Mouse (Mus musculus) embryonic facial prominence, embryonic 15.5 days (tissue): ENCODE results near the gene Plaur. TPM values are rescaled to one million over a fixed set of nuclear protein-coding genes. Genes with fewer than 3 reads are reported as not detected.

Source experiments
- ATAC-seq: fragments of 200-750 bp; cut with Nextera tagmentation; 2 replicates; pipeline ENCODE4 v1.8.0; 2017; ENCODE audit warnings: low read depth, moderate TSS enrichment; ENCODE audit not compliant: insufficient number of reproducible peaks, low FRiP score, low TSS enrichment
- H3K27ac ChIP-seq: fragments of 300-500 bp; sonication (generic); replicated peaks from 2 replicates; pipeline ENCODE4 v1.5.1; 2015; ENCODE audit warnings: mild to moderate bottlenecking, inconsistent platforms
- H3K27me3 ChIP-seq: fragments of 300-500 bp; sonication (generic); 2 replicates; pipeline ENCODE4 v1.6.1; 2015; ENCODE audit warnings: inconsistent platforms
- H3K36me3 ChIP-seq: fragments of 300-500 bp; sonication (generic); 2 replicates; pipeline ENCODE4 v1.6.1; 2015; ENCODE audit warnings: mild to moderate bottlenecking, inconsistent platforms
- H3K4me1 ChIP-seq: fragments of 300-500 bp; sonication (generic); 2 replicates; pipeline ENCODE4 v1.6.1; 2015; ENCODE audit warnings: inconsistent platforms
- H3K4me2 ChIP-seq: fragments of 300-500 bp; sonication (generic); replicated peaks from 2 replicates; pipeline ENCODE4 v1.6.1; 2015; ENCODE audit warnings: mild to moderate bottlenecking, inconsistent platforms
- H3K4me3 ChIP-seq: fragments of 300-500 bp; sonication (generic); replicated peaks from 2 replicates; pipeline ENCODE4 v1.5.1; 2015; ENCODE audit warnings: mild to moderate bottlenecking, inconsistent platforms
- H3K9ac ChIP-seq: fragments of 300-500 bp; sonication (generic); 2 replicates; pipeline ENCODE4 v1.6.1; 2015; ENCODE audit warnings: inconsistent platforms
- H3K9me3 ChIP-seq: fragments of 300-500 bp; sonication (generic); replicated peaks from 2 replicates; pipeline ENCODE4 v1.6.1; 2016; ENCODE audit warnings: inconsistent platforms
- WGBS: fragments of 180-500 bp; shearing (Covaris S2); methylation state at CpG from one replicate; pipeline ENCODE4 v1.1.7; 2015; 5-methylcytosine and 5-hydroxymethylcytosine counted together
- polyA plus RNA-seq: library from polyadenylated mRNA; unstranded; fragments of >200 nt; fragmentation: Nextera tagmentation; extraction: Ambion mirVana; gene quantifications from 2 replicates; pipeline ENCODE4 v1.2.1, GENCODE M21; 2015

The Plaur gene
- polyA plus RNA-seq, 1 experiment from 2014 or later: 8.8 TPM

- H3K4me2 ChIP-seq: no peak overlapping the region
- H3K27me3 ChIP-seq: 0 out of 2 replicates have a peak, but pooled peaks cover 8% of the 10 kb centered on the region
- no peaks in the 10 kb centered on the region for H3K9me3 ChIP-seq
Observed at GRCm38 (mm10) chr7:24429413-24430112, 32.7 kb upstream of the Plaur start.

GRCm38 (mm10) chr7:24430551-24431345 is 31.5 kb upstream of the Plaur start:
- no peak overlapping the region for H3K4me3 ChIP-seq
- no peak overlapping the region for H3K27ac ChIP-seq
- 92% methylated on average over 15 of the region's 15 CpGs for WGBS
- H3K36me3 ChIP-seq: no peaks in the 10 kb centered on the region
- 0 out of 2 replicates have a peak, but pooled peaks cover 8% of the 10 kb centered on the region for H3K27me3 ChIP-seq
- H3K9me3 ChIP-seq: no peaks in the 10 kb centered on the region
- no peak for ATAC-seq
- H3K4me1 ChIP-seq: no peaks in the 10 kb centered on the region
- H3K4me2 ChIP-seq: no peak overlapping the region
- H3K9ac ChIP-seq: no peak overlapping the region

More at GRCm38 (mm10) chr7:24429413-24430112, 32.7 kb upstream of the Plaur start:
- Histone ChIP-seq H3K4me1 (no peaks in the 10 kb centered on the region), H3K9ac (no peak overlapping the region), H3K4me3 (no peak overlapping the region), H3K27ac (no peak overlapping the region; the same call in 1 of the 2 replicates), H3K36me3 (no peaks in the 10 kb centered on the region)
- 63% methylated on average over 16 of the region's 16 CpGs for WGBS
- no peak for ATAC-seq

- no peak for ATAC-seq
- H3K27ac ChIP-seq: no peak overlapping the region
- H3K4me2 ChIP-seq: no peak overlapping the region
- no peaks in the 10 kb centered on the region for H3K36me3 ChIP-seq
- WGBS: 65% methylated on average over 11 of the region's 11 CpGs
- H3K4me3 ChIP-seq: no peak overlapping the region
- no peaks in the 10 kb centered on the region for H3K4me1 ChIP-seq
- H3K27me3 ChIP-seq: 0 out of 2 replicates have a peak, but pooled peaks cover 8% of the 10 kb centered on the region
- no peaks in the 10 kb centered on the region for H3K9me3 ChIP-seq
- no peak overlapping the region for H3K9ac ChIP-seq
Observed at GRCm38 (mm10) chr7:24431713-24432112, 30.6 kb upstream of the Plaur start.

GRCm38 (mm10) chr7:24435305-24435704 is 27.0 kb upstream of the Plaur start:
- Histone ChIP-seq H3K9me3 (no peaks in the 10 kb centered on the region), H3K4me3 (no peak overlapping the region), H3K36me3 (no peaks in the 10 kb centered on the region), H3K4me1 (peaks cover 7% of the 10 kb centered on the region; the same call in 1 of the 2 replicates), H3K4me2 (no peak overlapping the region), H3K27me3 (0 out of 2 replicates have a peak, but pooled peaks cover 8% of the 10 kb centered on the region), H3K27ac (no peak overlapping the region), H3K9ac (no peak overlapping the region)
- ATAC-seq: no peak
- WGBS: 72% methylated on average over 5 of the region's 5 CpGs

DNA sequence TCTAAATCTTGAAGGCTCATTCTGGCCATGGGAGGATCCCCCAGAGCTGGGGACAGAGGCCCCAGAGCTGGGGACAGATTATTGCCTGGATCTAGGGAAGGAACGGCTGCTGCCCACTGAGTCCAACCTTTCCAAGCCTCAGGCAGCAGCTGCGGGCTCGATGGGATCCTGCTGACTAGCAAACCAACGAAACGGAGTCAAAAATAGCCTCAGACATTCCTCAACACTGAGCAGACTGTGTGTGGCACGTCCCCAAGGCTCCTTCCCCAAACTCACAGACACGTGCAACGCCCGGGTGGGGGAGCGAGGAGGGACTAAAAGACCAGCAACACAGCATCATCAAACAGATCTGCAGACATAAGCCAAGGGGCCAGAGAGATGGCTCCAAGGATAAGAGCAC is 24.3 kb upstream of the Plaur start:
- H3K27ac ChIP-seq: 0 out of 2 replicates have a peak overlapping the region, but pooled peaks have one; percentile 44
- WGBS: 45% methylated on average over 10 of the region's 10 CpGs
- H3K4me3 ChIP-seq: no peak overlapping the region
- H3K9me3 ChIP-seq: no peaks in the 10 kb centered on the region
- 0 out of 2 replicates have a peak, but pooled peaks cover 3% of the 10 kb centered on the region for H3K27me3 ChIP-seq
- H3K9ac ChIP-seq: no peak overlapping the region
- peaks cover 7% of the 10 kb centered on the region; the same call in 1 of the 2 replicates for H3K4me1 ChIP-seq
- H3K36me3 ChIP-seq: no peaks in the 10 kb centered on the region
- peak; percentile 58; the same call in 1 of the 2 replicates for ATAC-seq
- no peak overlapping the region for H3K4me2 ChIP-seq

- Histone ChIP-seq H3K27ac (no peak overlapping the region), H3K4me2 (no peak overlapping the region), H3K27me3 (no peaks in the 10 kb centered on the region), H3K4me1 (peaks cover 7% of the 10 kb centered on the region; the same call in 1 of the 2 replicates), H3K9ac (no peak overlapping the region), H3K36me3 (no peaks in the 10 kb centered on the region), H3K4me3 (no peak overlapping the region), H3K9me3 (no peaks in the 10 kb centered on the region)
- ATAC-seq: no peak
- 73% methylated on average over 6 of the region's 6 CpGs for WGBS
Observed at GRCm38 (mm10) chr7:24439191-24439590, 23.1 kb upstream of the Plaur start.

- ATAC-seq: no peak
- H3K9me3 ChIP-seq: no peaks in the 10 kb centered on the region
- 77% methylated on average over 7 of the region's 7 CpGs for WGBS
- H3K4me2 ChIP-seq: no peak overlapping the region
- no peak overlapping the region for H3K27ac ChIP-seq
- no peaks in the 10 kb centered on the region for H3K27me3 ChIP-seq
- no peak overlapping the region for H3K4me3 ChIP-seq
- peaks cover 7% of the 10 kb centered on the region; the same call in 1 of the 2 replicates for H3K4me1 ChIP-seq
- no peak overlapping the region for H3K9ac ChIP-seq
- no peaks in the 10 kb centered on the region for H3K36me3 ChIP-seq
Observed at GRCm38 (mm10) chr7:24439891-24440290, 22.4 kb upstream of the Plaur start.

- Histone ChIP-seq H3K36me3 (no peaks in the 10 kb centered on the region), H3K9ac (no peak overlapping the region), H3K27me3 (no peaks in the 10 kb centered on the region), H3K9me3 (no peaks in the 10 kb centered on the region), H3K4me3 (no peak overlapping the region), H3K4me2 (no peak overlapping the region), H3K27ac (no peak overlapping the region), H3K4me1 (peaks cover 7% of the 10 kb centered on the region; the same call in 1 of the 2 replicates)
- no peak for ATAC-seq
- WGBS: 16% methylated on average over 1 of the region's 1 CpGs
Observed at GRCm38 (mm10) chr7:24441785-24442184, 20.5 kb upstream of the Plaur start.

GRCm38 (mm10) chr7:24442313-24442712 is 20.0 kb upstream of the Plaur start:
- no peak for ATAC-seq
- Histone ChIP-seq H3K27me3 (no peaks in the 10 kb centered on the region), H3K9ac (no peak overlapping the region), H3K27ac (no peak overlapping the region), H3K4me3 (no peak overlapping the region), H3K4me1 (peaks cover 10% of the 10 kb centered on the region; the same call in 1 of the 2 replicates), H3K4me2 (no peak overlapping the region), H3K36me3 (no peaks in the 10 kb centered on the region), H3K9me3 (no peaks in the 10 kb centered on the region)
- 68% methylated on average over 8 of the region's 8 CpGs for WGBS

GRCm38 (mm10) chr7:24445266-24445926 is 16.9 kb upstream of the Plaur start:
- Histone ChIP-seq H3K4me3 (no peak overlapping the region), H3K9me3 (no peaks in the 10 kb centered on the region), H3K4me2 (no peak overlapping the region), H3K9ac (no peak overlapping the region), H3K27me3 (no peaks in the 10 kb centered on the region), H3K4me1 (peaks cover 15% of the 10 kb centered on the region), H3K36me3 (no peaks in the 10 kb centered on the region), H3K27ac (no peak overlapping the region)
- WGBS: 89% methylated on average over 9 of the region's 9 CpGs
- no peak for ATAC-seq
